Mouse (Mus musculus) small intestine, adult 2 months (tissue): ENCODE measurements around the gene Ica1. TPM values are rescaled to one million over a fixed set of nuclear protein-coding genes. Genes with fewer than 3 reads are reported as not detected.

Experiments
- H3K27ac ChIP-seq: fragments of 200-500 bp; 2 replicates; pipeline ENCODE4 v1.5.1; 2012; ENCODE audit warnings: low read depth, low read length, control low read depth, inconsistent platforms; ENCODE audit not compliant: insufficient read depth
- H3K27me3 ChIP-seq: fragments of 200-500 bp; 2 replicates; pipeline ENCODE4 v1.6.1; 2012; ENCODE audit warnings: mild to moderate bottlenecking, moderate library complexity, low read length, inconsistent platforms; ENCODE audit not compliant: control insufficient read depth, insufficient read depth
- H3K36me3 ChIP-seq: fragments of 200-500 bp; 2 replicates; pipeline ENCODE4 v1.6.1; 2012; ENCODE audit warnings: mild to moderate bottlenecking, low read length, control low read depth, inconsistent platforms; ENCODE audit not compliant: control insufficient read depth, insufficient read depth
- H3K4me1 ChIP-seq: fragments of 200-500 bp; 2 replicates; pipeline ENCODE4 v1.6.1; 2012; ENCODE audit warnings: low read length, inconsistent platforms, mixed read lengths; ENCODE audit not compliant: control insufficient read depth, insufficient read depth, insufficient read length
- H3K4me3 ChIP-seq: fragments of 200-500 bp; 2 replicates; pipeline ENCODE4 v1.5.1; 2012; ENCODE audit warnings: low read depth, mild to moderate bottlenecking, control low read depth, inconsistent platforms, low read length, moderate library complexity
- CTCF ChIP-seq: fragments of 200-500 bp; IDR thresholded peaks from 2 replicates; pipeline ENCODE4 v1.5.1; 2012; ENCODE audit warnings: low read depth, mild to moderate bottlenecking, control low read depth, inconsistent platforms, low read length, moderate library complexity, mixed read lengths; ENCODE audit not compliant: insufficient replicate concordance, insufficient read length; ENCODE audit errors: extremely low read depth
- POLR2A ChIP-seq: fragments of 200-500 bp; IDR thresholded peaks from 2 replicates; pipeline ENCODE4 v1.6.1; 2012; ENCODE audit warnings: low read depth, mild to moderate bottlenecking, control low read depth, inconsistent platforms, low read length, moderate library complexity
- whole genome bisulfite sequencing: fragments of 180-500 bp; shearing (Covaris S2); methylation state at CpG from one replicate; pipeline ENCODE4 v1.1.7; 2018; 5-methylcytosine and 5-hydroxymethylcytosine counted together
- polyA plus RNA-seq: library from polyadenylated mRNA; depleted of rRNA; stranded (reverse); fragments of >200 nt; gene quantifications from 2 replicates; pipeline ENCODE4 v1.2.3, GENCODE M21; 2012

Gene Ica1
- polyA plus RNA-seq, 1 experiment: 1.3 TPM

DNA sequence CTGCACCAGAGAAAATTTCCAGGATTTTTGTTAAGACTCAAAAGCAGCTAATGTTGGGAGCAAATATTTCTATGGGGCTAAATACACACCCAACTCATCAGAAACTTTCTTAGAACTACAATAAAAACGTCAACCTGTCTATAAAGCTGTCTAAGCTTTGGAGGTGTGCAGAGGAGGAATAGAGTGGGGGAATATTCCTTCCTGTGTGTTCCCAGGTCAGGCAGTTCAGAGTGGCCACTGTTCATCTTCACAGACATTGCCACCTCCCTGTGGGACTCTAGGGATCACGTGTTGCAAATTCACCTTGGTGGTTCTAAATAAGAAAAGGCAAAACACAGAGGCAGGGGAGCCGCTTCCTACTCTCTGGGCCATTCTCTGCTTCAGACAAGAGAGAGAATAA lies 120.8 kb downstream of the Ica1 start:
- TF ChIP-seq POLR2A (no peak), CTCF (no peak)
- 69% methylated on average over 3 of the region's 3 CpGs for WGBS
- peaks cover 3% of the 10 kb centered on the region; the same call in 1 of the 2 replicates for H3K4me1 ChIP-seq
- H3K4me3 ChIP-seq: no peak overlapping the region
- H3K27ac ChIP-seq: no peak overlapping the region
- H3K27me3 ChIP-seq: no peaks in the 10 kb centered on the region
- no peaks in the 10 kb centered on the region for H3K36me3 ChIP-seq

DNA sequence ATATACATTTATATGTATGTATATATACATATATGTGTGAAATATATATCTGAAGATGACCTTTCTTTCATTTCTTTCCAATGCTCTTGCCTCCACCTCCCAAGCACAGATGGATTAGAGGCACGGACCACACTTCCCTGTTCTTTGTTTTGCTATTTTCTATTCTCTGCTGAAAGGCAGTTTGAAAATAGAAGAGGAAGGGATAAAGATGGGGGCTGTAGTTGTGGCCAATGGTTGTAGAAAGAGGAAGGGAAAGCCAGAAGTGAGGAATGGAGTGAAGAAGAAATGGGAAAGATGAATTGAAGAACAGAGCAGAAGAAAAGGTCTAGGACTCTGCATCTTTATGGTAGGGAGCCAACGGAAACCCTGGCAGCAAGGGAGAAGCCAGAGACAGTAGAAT lies 122.8 kb downstream of the Ica1 start:
- Histone ChIP-seq H3K36me3 (no peaks in the 10 kb centered on the region), H3K4me1 (peaks cover 3% of the 10 kb centered on the region; the same call in 1 of the 2 replicates), H3K27me3 (no peaks in the 10 kb centered on the region), H3K4me3 (no peak overlapping the region), H3K27ac (no peak overlapping the region)
- WGBS: 71% methylated on average over 2 of the region's 2 CpGs
- TF ChIP-seq CTCF (no peak), POLR2A (no peak)

- no peak overlapping the region for H3K4me3 ChIP-seq
- H3K4me1 ChIP-seq: no peaks in the 10 kb centered on the region
- WGBS: 81% methylated on average over 7 of the region's 7 CpGs
- 0 out of 2 replicates have a peak, but pooled peaks cover 1% of the 10 kb centered on the region for H3K36me3 ChIP-seq
- H3K27me3 ChIP-seq: no peaks in the 10 kb centered on the region
- H3K27ac ChIP-seq: no peak overlapping the region
- TF ChIP-seq POLR2A (no peak), CTCF (no peak)
Measured at GRCm38 (mm10) chr6:8650413-8650812, 127.9 kb downstream of the Ica1 start.

GRCm38 (mm10) chr6:8649295-8649865 lies 128.9 kb downstream of the Ica1 start:
- Histone ChIP-seq H3K4me3 (no peak overlapping the region), H3K4me1 (no peaks in the 10 kb centered on the region), H3K27ac (no peak overlapping the region), H3K27me3 (no peaks in the 10 kb centered on the region), H3K36me3 (0 out of 2 replicates have a peak, but pooled peaks cover 1% of the 10 kb centered on the region)
- 72% methylated on average over 4 of the region's 4 CpGs for WGBS
- TF ChIP-seq CTCF: no peak
- TF ChIP-seq POLR2A: no peak

DNA sequence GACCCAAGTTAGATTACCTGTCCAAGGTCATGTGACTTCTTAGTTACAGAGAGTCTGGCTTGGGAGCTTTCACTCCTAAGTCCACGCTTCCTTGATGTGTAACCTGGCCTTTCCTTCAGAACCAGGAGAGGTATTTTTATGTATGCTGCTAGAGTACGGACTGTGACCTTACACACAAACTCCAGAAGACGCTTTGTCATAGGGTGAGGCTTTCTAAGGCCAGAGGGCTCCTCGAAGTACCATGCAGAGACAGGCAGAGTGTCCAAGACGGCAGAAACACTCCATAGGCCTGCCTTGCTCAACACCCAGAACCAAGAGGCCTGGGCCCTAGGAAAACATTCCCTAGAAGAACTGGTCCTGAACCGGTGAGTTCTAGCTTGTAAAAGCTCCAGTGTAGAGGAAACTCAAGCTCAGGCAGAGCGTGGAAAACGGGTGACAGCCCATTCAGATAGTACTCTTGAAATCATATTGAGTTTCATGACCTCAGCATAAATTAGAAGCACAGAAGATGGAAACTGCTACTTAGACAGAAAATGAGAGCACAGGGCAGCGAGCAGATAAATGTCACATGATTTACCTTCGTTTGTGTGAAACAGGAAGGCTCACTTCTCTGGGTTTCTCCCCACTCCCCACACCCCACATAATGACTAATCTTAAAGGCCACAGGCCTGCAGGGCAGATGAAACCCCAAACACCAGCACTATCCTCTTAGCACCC lies 129.9 kb downstream of the Ica1 start:
- whole genome bisulfite sequencing: 82% methylated on average over 10 of the region's 10 CpGs
- Histone ChIP-seq H3K36me3 (0 out of 2 replicates have a peak, but pooled peaks cover 1% of the 10 kb centered on the region), H3K27me3 (no peaks in the 10 kb centered on the region), H3K4me3 (no peak overlapping the region), H3K4me1 (no peaks in the 10 kb centered on the region), H3K27ac (peak overlapping the region; percentile 82)
- TF ChIP-seq POLR2A (no peak), CTCF (no peak)

GRCm38 (mm10) chr6:8647513-8648184 lies 130.6 kb downstream of the Ica1 start:
- Histone ChIP-seq H3K27me3 (no peaks in the 10 kb centered on the region), H3K27ac (no peak overlapping the region), H3K4me1 (no peaks in the 10 kb centered on the region), H3K36me3 (0 out of 2 replicates have a peak, but pooled peaks cover 1% of the 10 kb centered on the region), H3K4me3 (no peak overlapping the region)
- TF ChIP-seq CTCF (no peak), POLR2A (no peak)
- WGBS: 87% methylated on average over 7 of the region's 7 CpGs

DNA sequence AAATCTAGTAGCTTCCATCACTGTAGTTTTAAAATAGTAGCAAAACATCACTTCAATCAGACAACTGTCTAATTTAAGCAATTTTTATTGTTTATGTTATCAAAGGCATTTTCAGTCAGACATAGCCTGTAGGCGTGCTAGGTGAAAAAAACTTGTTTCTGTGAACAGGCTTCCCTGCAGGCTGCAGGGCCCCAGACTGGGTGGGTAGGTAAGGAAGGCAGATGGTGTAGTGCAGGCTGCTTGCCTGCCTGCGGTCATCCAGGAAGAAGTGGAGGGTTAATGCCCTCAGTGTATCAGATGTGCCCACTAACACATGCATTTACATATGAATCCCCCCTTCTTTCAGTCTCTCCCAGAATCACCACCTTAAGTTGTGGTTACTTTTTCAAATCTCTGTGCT lies 132.6 kb downstream of the Ica1 start:
- Histone ChIP-seq H3K27ac (no peak overlapping the region), H3K36me3 (0 out of 2 replicates have a peak, but pooled peaks cover 1% of the 10 kb centered on the region), H3K4me3 (no peak overlapping the region), H3K4me1 (no peaks in the 10 kb centered on the region), H3K27me3 (no peaks in the 10 kb centered on the region)
- WGBS: 74% methylated on average over 2 of the region's 2 CpGs
- TF ChIP-seq POLR2A (no peak), CTCF (no peak)
